Mouse (Mus musculus): ENCODE data around the gene Cnnm4.

Gene Cnnm4

GRCm38 (mm10) chr1:36545845-36546600, 74.6 kb downstream of the Cnnm4 start:
- DNase-seq, result peak in 1 of 2 experiments; percentile 45

GRCm38 (mm10) chr1:36546888-36547471, 75.6 kb downstream of the Cnnm4 start, which contains the start of gene Ankrd39:
TSS of gene Ankrd39 (minus strand) at chr1:36547445.
- peak; percentile 90 to 93 for DNase-seq

GRCm38 (mm10) chr1:36547981-36548598, 76.7 kb downstream of the Cnnm4 start:
- DNase-seq, result no peak

- DNase-seq, result no peak
Measured at GRCm38 (mm10) chr1:36548771-36549170, 77.4 kb downstream of the Cnnm4 start.

GRCm38 (mm10) chr1:36549491-36549890, 78.1 kb downstream of the Cnnm4 start:
- DNase-seq, result no peak

- no peak for DNase-seq
Measured at GRCm38 (mm10) chr1:36550075-36550863, 78.8 kb downstream of the Cnnm4 start.

GRCm38 (mm10) chr1:36551904-36552303, 80.5 kb downstream of the Cnnm4 start:
- DNase-seq, result no peak

- DNase-seq, result no peak
Measured at GRCm38 (mm10) chr1:36552506-36552905, 81.1 kb downstream of the Cnnm4 start.

- no peak for DNase-seq
Measured at GRCm38 (mm10) chr1:36554633-36555399, 83.4 kb downstream of the Cnnm4 start.

GRCm38 (mm10) chr1:36555798-36556395, 84.5 kb downstream of the Cnnm4 start:
- DNase-seq, result no peak

GRCm38 (mm10) chr1:36556553-36557456, 85.4 kb downstream of the Cnnm4 start:
- DNase-seq, result peak; percentile 54 to 77

- DNase-seq, result peak; percentile 34 to 48
Measured at GRCm38 (mm10) chr1:36557457-36558011, 86.1 kb downstream of the Cnnm4 start.

Data from spleen, adult 18-20 months (tissue).